Mouse (Mus musculus) CH12.LX (cell line): ENCODE results near the gene Ddx28.

Experiments
- BHLHE40 ChIP-seq: IDR thresholded peaks from 2 replicates; pipeline ENCODE4 v1.6.1; 2011; ENCODE audit warnings: mild to moderate bottlenecking, low read depth, low read length, improper control_type of control experiment
- CHD2 ChIP-seq: IDR thresholded peaks from 2 replicates; pipeline ENCODE4 v1.6.1; 2011; ENCODE audit warnings: low read length, improper control_type of control experiment
- CTCF ChIP-seq, 2 experiments: IDR thresholded peaks in 1 of 2; conservative IDR thresholded peaks in 1 of 2; 2 replicates each; pipeline ENCODE4 v1.5.1; 2011 to 2012; ENCODE audit warnings: low read depth in 2 of 2, low read length in 2 of 2, improper control_type of control experiment in 1 of 2, inconsistent platforms in 1 of 2, mild to moderate bottlenecking in 1 of 2, moderate library complexity in 1 of 2
- MAX ChIP-seq: IDR thresholded peaks from 2 replicates; pipeline ENCODE4 v1.6.1; 2011; ENCODE audit warnings: low read length, improper control_type of control experiment
- MEF2A ChIP-seq: IDR thresholded peaks from 2 replicates; pipeline ENCODE4 v1.6.1; 2014; ENCODE audit warnings: low read depth, mild to moderate bottlenecking, inconsistent platforms, low read length, improper control_type of control experiment, borderline replicate concordance

DNA sequence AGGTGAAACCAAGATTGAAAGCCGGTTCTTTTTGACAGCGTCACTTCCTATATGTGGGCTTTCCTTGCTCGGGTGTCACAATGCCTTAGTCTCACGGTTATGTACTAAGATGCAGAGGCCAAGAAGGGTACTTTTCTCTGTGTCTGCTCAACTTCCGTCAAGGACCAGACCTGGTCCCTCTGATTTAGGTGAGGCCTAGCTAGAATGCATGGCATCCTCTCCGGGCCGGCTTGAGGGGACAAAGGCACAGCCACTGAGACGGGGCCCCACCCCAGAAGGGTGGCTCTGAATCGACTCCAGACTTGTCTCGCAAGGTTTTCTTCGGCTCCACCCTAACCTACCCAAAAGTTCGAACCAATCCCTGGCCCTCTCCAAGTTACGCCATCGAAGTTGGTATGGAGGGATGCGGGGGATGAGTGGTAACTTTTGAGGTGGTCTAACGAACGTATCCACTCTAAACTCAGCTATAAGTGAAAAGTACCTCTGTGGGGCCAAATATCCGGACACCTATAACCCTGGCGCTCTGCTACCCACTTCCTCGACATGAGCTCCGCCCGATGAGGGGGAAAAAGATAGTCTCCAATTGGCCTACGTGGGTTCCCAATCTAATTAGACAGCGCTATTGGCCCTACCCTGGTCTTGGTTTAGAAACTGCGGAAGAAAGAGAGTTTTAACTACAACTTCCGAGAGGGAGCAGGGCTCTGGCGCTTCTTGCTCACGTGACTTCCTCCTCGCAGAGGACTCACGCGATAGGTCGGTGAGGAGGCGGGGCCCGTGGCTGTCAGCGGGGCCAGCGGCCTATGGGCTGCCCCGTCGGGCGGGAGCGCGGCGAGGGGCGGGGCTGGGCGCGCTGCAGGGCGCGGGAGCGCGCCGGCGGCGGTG lies 47.3 kb upstream of the Ddx28 start, which contains the start of gene Nfatc3:
- TF ChIP-seq CHD2 (peak; percentile 96), CTCF (conservative IDR thresholded peaks at IDR 0.05 in 1 of 2, IDR thresholded peaks at IDR 0.05 in 1 of 2; ENCODE audit: low read depth in 2 of 2, low read length in 2 of 2) (no peak), MAX (peak; percentile 90), BHLHE40 (peak; percentile 97), MEF2A (peak; percentile 36; the same call in 1 of the 2 replicates)
